Mouse (Mus musculus): ENCODE data around the gene Dock7.

Dock7 gene

DNA sequence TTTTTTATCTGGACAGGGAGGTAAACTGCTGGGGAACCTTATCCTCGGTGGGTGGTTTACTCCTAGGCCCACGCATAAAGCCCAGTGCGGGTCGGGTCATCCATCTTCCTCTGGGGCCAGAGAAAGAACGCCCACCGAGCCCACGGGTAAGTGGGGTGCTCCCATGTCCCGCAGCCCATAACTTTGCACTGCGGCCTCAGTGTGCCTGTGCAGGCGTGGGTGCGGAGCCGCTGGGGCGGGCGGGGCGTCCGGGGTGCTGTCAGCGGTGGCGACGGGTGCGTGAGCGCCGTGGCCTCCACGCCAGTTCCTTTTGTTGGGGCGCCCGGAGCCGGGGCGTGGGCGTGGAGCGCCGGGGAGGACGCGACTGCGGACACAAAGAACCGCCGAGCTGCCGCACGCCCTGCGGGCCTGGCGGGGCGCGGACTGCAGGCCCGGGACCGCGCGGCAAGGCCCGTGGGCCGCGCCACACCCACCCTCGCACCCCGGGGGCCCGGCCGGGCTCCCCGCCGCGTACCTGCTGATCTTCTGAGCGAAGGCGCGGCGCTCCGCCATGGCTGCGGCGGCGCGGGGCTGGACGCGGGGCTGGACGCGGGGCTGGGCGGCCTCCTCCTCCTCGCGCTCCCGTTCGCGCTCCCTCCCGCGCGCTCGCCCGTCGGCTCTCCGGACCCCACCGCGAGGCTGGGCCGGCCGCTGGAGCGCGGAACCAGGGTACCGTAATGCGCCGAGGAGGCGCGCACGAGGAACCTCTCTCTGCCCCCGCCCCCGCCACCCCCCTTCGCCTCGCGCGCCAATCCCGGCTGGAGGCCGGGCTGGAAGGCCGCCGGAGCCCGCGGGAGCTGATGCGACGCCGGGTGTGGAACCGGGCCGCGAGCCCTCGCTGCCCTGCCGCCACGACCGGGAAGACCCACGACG lies at the start of gene Dock7:
TSS of gene Dock7 (minus strand) at position 705 of the 912 bp plus-strand sequence.
- DNase-seq (ENCODE audit: low spot score in 2 of 2), result peak; percentile 66 to 73

DNA sequence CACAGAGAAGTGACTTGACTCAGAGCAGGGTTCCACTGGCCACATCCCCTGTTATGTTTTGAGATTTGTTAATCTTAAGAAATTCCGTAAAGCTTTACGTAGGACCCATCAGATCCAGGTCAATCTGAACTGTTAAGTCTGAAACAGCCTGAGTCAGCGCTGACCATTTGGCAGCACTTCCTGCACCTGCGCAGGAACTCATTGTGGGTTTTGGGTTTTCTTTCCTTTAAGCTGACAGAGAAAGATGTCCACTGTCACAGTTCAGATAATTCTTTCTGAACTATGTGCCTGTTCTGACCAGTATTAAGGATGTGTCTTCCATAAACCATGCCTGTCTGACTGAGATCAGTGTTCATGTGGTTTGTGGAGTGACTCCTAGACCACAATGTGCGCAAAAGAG lies 48.2 kb upstream of the Dock7 start:
- DNase-seq (ENCODE audit: low spot score in 2 of 2), result no peak

DNA sequence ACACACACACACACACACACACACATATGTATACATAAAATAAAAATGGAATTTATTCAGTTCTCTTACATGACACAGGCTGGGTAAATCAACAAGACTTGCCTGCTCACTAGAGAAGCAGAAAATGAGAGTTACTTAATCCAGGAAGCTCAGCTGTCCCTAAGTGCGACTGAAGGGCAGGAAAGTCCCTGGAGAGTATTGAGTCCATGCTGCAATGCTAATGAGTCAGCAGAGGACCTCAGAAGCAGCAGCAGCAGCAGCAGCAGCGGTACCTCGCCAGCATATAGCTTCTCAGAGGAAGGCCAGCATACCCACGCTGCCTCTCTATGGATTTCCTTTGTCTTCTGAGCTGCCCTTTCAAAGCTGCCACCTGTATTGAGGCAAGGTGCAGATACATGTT lies 42.8 kb upstream of the Dock7 start:
- no peak for DNase-seq (ENCODE audit: low spot score in 2 of 2)

DNA sequence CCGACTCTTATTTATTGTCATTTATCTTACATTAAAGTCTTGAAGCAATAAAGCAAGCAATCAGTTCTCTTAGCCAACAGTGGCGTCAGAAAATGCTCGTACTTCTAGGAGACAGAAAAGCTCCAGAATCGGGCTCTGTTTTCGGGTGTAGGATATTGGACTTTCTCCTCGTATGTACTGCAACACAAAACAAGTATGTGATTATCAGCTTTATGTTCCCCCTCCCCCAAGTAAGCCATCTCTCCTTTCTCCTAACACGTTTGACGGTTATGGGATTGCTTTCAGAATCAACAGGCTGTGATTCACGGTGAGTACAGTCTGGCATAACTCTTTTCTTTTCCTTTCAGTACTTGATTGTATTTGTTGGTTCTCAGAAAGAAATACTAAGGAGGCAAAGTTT lies 42.3 kb upstream of the Dock7 start:
- no peak for DNase-seq (ENCODE audit: low spot score in 2 of 2)

DNA sequence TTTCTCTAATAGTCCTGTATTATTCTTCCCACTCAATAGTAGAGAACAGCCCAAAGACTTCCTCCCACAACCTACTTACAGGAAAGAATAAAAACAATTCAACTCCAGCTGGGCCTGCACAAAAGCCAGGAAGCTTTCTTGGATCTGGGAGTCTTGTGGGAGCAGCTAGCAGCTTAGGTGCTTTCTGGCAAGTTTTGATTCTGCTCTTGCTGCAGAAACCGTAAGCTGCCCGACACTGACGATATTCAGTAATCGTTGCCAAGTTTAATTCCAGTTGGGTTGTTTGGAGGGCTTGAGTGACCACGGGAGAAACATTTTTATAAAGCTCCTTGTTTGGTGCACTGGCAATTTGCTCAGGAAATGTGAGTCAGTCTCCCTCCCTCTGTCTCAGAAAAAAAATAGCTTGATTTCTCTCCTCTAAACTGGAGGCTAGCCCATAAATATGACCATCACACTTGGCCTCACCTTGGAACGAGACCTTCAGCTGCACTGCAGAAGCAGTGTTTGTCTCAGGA lies 40.8 kb upstream of the Dock7 start:
- peak in 1 of 2 experiments; percentile 16 for DNase-seq (ENCODE audit: low spot score in 2 of 2)

DNA sequence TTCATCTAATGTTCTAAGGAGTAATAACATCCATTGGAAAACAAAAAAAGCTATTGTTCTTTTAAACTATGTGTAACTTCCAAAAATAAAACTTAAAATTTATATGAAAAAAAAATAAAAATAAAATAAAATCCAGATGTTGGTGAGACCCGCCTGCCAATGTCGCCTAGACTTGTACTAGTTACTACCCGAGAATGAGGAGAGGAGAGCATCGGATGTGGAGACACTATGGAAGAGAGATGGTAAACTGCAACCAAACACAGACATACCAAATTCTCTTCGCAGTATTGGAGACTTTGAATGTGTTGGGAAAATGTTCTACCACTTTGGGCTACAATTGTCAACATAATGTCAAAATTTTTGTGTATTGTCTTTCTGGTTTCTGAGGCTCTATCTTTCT lies 40.2 kb upstream of the Dock7 start:
- DNase-seq (ENCODE audit: low spot score in 2 of 2), result no peak

DNA sequence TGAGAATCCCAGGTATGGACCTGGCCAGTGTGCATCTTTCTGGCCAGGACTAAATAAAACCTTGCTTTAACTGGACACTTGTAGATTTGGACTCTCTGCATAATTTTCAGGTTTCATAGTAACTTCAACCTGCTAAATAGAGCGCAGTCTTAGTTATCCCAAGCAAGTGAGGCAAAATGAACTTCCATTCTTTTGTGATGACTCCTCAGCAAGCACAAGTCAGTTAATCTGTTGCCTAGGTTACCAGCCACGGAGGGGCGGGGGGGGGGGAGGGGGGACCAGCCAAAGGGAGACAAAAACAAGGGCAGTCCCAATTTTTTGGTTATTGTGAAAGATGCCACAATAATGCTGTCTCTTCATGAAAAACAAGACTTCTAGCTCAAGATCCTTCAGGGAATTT lies 39.7 kb upstream of the Dock7 start:
- DNase-seq (ENCODE audit: low spot score in 2 of 2), result no peak

DNA sequence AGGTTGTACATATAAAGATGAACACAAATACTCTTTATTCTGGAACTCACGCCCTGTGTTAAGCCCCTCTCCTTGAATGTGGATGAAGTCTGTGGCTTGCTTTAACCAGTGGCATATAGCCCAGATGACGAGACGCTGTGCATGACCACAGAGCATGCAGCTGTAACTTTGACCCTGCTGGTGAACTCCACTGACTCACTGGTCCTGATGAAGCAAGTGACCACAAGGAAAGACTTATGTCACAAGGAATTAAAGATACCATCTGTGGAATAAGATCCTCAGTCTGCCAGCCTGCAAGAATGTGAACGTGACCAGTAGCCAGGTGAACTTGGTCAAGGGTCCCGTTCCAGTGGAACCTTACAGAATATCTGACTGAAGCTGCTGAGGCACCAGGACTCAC lies 37.8 kb upstream of the Dock7 start:
- DNase-seq (ENCODE audit: low spot score in 2 of 2), result no peak

DNA sequence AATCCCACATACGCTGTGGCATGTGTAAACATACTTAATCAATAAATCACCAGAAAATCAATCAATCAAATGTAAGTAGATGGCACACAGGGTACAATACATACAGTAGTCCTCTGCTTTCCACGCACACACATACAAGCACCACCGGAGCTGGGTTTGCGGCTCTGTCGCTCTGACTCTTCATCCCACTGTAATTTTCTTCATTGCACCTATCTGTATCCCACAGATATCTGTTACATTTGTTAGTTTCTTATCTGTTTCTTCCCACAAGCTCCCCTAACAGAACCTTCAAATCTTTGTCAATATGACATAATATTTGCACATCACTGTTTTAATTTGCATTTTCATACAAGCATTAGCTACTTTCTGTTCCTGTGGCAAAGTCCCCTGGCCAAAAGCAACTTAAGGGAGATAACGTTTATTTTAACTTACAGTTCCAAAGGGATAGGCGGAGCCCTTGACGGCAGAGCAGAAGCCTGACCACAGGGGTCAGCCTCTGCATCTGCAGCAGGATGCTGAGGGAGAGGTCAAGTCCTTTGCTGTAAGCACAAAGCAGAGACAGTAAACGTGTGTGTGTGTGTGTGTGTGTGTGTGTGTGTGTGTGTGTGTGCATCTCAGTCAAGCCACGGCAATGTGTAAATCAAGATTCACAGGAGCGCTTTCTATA lies 36.1 kb upstream of the Dock7 start:
- DNase-seq (ENCODE audit: low spot score in 2 of 2), result no peak

DNA sequence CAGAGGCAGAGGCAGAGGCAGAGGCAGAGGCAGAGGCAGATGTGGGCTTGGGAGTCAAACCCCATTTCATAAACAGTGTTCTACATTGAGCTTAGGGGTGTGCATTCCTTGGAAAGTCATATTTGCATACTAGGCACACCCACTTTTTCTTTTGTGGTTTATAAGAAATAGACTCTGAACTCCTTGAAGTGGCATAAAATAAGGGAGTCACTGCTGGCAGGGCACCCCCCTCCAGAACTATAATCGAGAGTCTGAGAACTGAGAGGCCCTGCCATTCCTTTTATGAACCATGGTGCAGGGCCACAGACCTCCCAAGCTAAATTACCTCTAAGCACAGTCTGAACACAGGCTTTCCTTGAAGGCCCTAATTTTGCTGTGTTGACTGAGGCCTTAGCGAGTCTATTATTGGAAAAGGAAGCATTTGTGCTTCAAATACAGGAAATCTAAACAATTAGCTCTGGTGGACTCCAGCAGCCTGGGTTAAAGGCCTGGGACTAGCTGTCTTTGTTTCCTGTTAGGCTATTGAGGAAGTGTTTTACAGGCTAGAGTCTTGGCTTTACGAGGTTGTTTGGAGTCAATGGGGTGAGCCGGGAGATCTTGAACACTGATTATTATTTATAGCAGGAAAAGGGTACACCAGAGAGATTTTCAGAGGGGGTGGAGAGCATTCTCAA lies 31.3 kb upstream of the Dock7 start:
- no peak for DNase-seq (ENCODE audit: low spot score in 2 of 2)

DNA sequence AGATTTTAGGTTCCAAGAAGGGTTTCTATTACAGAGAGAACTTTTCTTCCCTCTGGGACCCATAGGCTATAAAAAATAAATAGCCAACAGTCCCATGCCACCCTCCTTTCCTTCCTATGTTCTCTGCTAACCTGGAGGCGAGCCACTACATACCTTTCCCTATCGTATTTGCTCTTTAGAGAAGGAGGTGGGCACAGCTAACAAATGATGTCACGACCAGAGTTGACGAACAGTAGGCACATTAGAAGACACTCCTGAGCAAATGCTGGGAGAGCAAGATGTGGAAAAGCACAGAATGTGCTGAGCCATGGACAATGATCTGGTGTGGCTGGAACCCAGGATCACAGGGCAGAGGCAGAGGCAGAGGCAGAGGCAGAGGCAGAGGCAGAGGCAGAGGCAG lies 30.7 kb upstream of the Dock7 start:
- DNase-seq (ENCODE audit: low spot score in 2 of 2), result no peak

DNA sequence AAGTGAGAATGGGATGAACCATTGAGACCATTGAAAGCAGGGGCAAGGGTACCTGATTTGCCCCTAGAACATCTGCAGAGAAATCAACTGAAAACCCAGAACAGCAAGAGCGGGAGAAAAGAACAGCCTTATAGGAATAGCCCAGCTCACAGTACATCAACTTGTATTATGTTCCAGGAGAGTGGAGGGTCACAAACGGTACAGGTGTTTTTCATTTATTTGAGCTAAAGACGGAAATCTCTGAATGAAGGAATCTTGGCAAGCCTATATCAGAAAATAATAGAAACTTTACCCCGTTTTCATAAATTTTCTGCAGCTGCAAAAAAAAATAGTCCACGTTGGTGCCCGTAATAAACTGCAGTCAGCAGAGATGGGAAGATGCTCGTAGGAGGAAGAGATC lies 22.6 kb upstream of the Dock7 start:
- DNase-seq (ENCODE audit: low spot score in 2 of 2), result no peak

DNA sequence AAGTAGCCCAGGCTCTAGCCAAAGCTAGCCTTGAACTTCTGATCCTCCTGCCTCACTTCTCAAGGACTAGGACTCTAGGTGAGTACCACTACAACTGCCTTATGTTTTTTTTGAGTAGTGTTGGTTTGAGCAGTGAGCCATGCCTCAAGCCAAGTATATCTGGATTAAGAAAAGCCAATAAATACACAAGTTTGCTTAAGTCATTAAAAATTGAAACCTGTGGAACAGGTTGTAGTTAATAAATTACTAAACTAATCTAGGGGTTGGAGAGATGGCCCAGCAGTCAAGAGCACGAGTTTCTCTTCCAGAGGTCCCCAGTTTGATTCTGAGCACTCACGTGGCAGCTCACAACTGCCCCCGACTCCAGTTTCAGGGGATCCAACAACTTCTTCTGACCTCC lies 20.9 kb upstream of the Dock7 start:
- no peak for DNase-seq (ENCODE audit: low spot score in 2 of 2)

DNA sequence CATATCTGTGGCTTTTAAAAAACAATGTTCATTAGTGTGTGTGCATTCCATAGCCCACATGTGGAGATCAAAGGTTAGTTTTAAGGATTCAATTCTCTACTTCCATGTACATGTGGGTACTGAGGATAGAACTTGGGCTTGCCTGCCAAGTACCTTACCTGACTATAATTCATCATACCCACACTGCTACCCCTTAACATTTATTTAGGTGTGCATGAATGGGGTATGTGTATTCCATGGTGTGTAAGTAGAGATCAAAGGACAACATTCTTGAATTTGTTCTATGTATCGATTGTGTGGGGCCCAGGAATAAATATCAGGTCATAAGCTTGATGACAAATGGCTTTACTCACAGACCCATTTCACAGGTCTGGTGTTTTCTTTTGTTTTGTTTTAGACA lies 20.5 kb upstream of the Dock7 start:
- DNase-seq (ENCODE audit: low spot score in 2 of 2), result no peak

DNA sequence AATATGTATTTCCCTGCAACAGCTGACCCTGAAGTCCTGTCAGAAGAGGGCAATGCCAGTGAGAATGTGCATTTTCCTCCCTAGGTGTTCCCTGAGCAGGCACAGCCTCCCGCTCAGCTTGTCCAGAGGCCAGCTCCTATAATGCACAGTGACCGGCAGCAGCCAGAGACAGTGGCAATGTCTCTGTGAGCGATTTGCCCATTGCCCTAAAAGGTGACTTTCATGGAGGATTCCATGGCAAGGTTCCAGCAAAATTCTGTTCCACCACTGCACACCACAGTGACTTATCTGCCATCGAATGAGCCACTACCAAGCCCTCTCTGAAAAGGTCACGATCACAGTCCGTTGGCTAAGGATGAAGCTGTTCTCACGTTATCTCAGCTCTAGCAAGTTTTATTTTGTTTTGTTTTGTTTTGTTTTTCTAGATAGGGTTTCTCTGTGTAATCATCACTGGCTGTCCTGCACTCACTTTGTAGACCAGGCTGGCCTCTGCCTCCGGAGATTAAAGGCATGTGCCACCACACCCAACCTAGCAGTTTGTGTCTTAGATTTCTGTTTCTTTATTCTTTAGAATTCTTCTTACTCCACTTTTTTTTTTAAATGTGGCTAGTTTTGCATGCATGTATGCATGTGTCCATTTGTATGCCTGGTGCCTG lies 17.4 kb upstream of the Dock7 start:
- no peak for DNase-seq (ENCODE audit: low spot score in 2 of 2)

DNA sequence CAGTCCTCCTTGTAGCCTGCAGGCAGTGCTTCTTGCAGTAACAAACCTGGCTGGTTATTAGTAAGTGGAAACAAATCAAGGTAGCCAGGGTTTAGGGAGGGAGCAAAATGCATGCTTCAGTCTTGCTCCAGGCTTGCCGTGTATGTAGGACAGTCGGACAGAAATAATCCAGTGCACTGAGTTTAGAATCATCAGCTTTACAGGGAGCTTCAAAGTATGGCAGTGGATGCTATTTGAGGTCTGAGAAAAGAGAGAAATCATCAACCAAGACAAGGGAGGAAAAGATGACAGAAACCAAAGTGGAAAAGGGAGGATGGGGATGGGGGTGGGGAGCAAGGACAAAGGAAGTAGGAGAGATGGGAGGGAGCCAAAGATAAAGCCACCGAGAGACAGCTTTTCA lies 13.8 kb upstream of the Dock7 start:
- no peak for DNase-seq (ENCODE audit: low spot score in 2 of 2)

DNA sequence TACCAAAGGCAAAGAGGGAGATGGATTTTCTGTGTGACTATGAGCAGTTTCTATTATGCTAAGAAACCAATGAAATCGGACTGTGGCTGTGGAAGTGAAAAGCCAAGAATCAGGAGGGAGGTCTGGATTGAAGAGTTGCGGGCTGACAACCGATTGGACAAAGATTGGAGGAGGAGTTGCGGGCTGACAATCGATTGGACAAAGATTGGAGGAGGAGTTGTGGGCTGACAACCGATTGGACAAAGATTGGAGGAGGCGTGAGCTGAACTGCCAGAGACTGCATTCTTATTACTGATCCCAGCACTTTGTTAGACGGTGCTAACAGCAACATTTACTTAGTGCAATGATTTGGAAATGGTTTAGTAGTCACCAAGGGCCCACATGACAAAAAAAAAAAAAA lies 12.6 kb upstream of the Dock7 start:
- DNase-seq (ENCODE audit: low spot score in 2 of 2), result no peak

DNA sequence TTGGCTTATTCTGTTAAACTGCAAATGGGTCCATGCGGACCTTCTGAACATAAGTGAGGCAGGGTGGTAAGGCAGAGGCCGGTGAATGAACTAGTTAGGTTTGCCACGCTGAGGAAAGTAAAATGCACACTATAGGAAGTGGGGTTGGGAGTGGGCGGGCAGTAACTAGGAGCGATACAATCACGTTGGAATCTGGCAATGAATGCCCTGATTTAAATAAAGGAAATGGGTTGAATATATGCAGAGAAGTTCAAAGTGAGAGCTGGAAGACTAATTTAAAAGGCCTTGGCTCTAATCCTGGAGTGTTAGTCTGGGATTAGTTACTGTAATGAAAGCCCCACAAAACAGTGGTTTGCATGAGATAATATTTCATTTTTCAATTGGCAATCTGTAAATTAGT lies 12.0 kb upstream of the Dock7 start:
- no peak for DNase-seq (ENCODE audit: low spot score in 2 of 2)

DNA sequence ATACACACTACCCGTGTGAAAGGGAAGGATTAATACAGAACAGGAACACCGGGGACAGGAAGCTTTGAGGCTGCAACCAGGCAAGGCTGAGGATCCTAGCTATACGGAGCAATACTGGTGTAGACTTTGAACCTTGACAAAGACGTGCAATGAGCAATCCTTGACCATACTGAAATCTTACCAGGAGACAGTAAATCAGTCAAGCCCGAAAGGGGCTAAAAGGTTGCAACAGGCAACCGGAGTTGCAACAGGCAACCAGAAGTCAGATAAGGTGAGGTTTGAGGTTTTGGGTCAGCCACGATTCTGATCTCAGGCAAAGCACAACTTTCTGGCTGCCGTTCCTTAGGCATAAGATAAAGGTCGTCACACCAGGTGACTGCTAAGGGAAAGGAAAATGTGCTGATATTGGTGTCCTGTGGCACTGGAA lies 10.5 kb upstream of the Dock7 start:
- DNase-seq (ENCODE audit: low spot score in 2 of 2), result no peak

DNA sequence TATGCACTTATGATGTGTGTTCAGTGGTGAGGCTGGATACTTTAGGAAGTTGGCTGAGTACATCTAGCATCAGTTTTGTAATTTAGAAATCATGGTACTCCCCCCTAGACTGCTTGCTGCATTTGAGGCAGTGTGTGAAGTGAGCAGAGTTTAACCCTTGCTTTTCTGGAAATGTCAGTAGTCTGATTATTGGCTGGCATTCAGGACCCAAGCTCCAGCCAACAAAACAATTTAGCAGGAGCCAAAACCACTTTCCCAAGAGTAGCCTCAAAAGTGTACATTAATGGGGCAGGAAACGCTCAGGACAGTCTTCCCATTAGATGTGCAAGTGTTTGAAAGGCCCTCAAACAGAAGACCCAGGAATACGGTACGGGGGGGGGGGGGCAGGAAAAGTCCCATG lies 2.8 kb upstream of the Dock7 start:
- no peak for DNase-seq (ENCODE audit: low spot score in 2 of 2)

DNA sequence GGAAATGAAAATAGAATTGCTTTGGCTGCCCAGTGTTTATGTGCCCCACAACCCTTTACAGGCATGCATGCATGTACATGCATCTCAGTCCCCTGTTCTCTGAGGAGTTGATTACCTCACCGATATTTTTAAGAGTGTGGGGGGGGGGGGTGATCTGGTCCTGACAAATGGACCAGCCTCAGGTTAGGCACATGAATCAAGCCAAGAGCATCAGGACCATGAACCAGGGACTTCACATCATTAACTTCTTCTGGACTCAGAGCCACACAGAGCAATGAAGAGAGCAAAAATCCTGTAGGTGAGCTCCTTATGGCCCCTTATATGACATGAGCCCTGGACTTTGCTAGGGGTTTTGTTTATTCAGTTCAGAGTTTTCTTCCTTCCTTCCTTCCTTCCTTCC lies 2.1 kb upstream of the Dock7 start:
- no peak for DNase-seq (ENCODE audit: low spot score in 2 of 2)

DNA sequence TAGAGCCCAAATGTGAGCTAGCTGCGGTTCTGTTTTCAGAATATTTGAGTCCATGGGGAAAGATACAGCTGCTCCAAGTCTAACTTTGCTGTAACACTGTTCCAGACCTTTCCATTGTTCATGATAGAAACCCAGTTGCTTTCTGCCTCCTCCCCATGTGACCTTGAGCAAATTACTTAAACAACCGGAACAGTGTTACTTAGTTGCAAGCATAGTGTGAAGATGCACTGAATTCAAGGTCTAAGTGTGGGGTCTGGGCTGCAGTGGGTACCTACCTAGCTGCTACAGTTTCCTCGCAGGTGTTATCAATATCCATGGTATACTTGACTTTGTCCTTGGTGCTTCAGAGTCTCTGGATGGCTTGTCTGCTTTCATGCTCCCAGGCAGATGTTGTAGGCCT lies 1.3 kb upstream of the Dock7 start:
- DNase-seq (ENCODE audit: low spot score in 2 of 2), result no peak
